Mouse (Mus musculus) embryonic facial prominence, embryonic 11.5 days (tissue): ENCODE results near the gene Magix. TPM values are rescaled to one million over a fixed set of nuclear protein-coding genes. Genes with fewer than 3 reads are reported as not detected.
A peak's percentile ranks its signal among the peaks of the same experiment; 100 is the strongest.

ENCODE experiments used
- ATAC-seq: fragments of 200-750 bp; cut with Nextera tagmentation; replicated peaks from 2 replicates; pipeline ENCODE4 v1.8.0; 2017; ENCODE audit warnings: low read depth; ENCODE audit not compliant: insufficient number of reproducible peaks, low FRiP score, low TSS enrichment
- DNase-seq: peaks from one replicate; pipeline ENCODE4 v3.0.0-alpha.2; 2015; ENCODE audit warnings: low spot score
- H3K27ac ChIP-seq: fragments of 300-500 bp; sonication (generic); replicated peaks from 2 replicates; pipeline ENCODE4 v1.5.1; 2014; ENCODE audit warnings: mild to moderate bottlenecking, low read depth, low read length, control low read depth
- H3K27me3 ChIP-seq: fragments of 300-500 bp; sonication (generic); 2 replicates; pipeline ENCODE4 v1.6.1; 2014; ENCODE audit warnings: mild to moderate bottlenecking, low read length, moderate library complexity, mixed read lengths; ENCODE audit not compliant: control insufficient read depth, insufficient read depth
- H3K36me3 ChIP-seq: fragments of 300-500 bp; sonication (generic); replicated peaks from 2 replicates; pipeline ENCODE4 v1.6.1; 2014; ENCODE audit warnings: low read depth, mild to moderate bottlenecking, low read length, moderate library complexity, mixed read lengths; ENCODE audit not compliant: control insufficient read depth, insufficient read depth
- H3K4me1 ChIP-seq: fragments of 300-500 bp; sonication (generic); 2 replicates; pipeline ENCODE4 v1.6.1; 2014; ENCODE audit warnings: low read length, mixed read lengths; ENCODE audit not compliant: control insufficient read depth, insufficient read depth
- H3K4me2 ChIP-seq: fragments of 300-500 bp; sonication (generic); 2 replicates; pipeline ENCODE4 v1.6.1; 2014; ENCODE audit warnings: low read depth, mild to moderate bottlenecking, control low read depth, low read length, moderate library complexity
- H3K4me3 ChIP-seq: fragments of 300-500 bp; sonication (generic); 2 replicates; pipeline ENCODE4 v1.5.1; 2014; ENCODE audit warnings: low read depth, low read length, control low read depth
- H3K9ac ChIP-seq: fragments of 300-500 bp; sonication (generic); replicated peaks from 2 replicates; pipeline ENCODE4 v1.6.1; 2014; ENCODE audit warnings: mild to moderate bottlenecking, control low read depth, low read length
- H3K9me3 ChIP-seq: fragments of 300-500 bp; sonication (generic); replicated peaks from 2 replicates; pipeline ENCODE4 v1.6.1; 2016; ENCODE audit warnings: mild to moderate bottlenecking, low read length, inconsistent platforms, mixed read lengths; ENCODE audit not compliant: control insufficient read depth
- WGBS: fragments of 180-500 bp; shearing (Covaris S2); extraction: QIAGEN DNeasy Blood & Tissue Kit; methylation state at CpG from one replicate; pipeline ENCODE4 v1.1.7; 2014; 5-methylcytosine and 5-hydroxymethylcytosine counted together
- polyA plus RNA-seq: library from polyadenylated mRNA; unstranded; fragments of >200 nt; fragmentation: Nextera tagmentation; extraction: Ambion mirVana; gene quantifications from 2 replicates; pipeline ENCODE4 v1.2.1, GENCODE M21; 2014

Gene Magix
- polyA plus RNA-seq, 1 experiment from 2014 or later: 0.10 TPM

DNA sequence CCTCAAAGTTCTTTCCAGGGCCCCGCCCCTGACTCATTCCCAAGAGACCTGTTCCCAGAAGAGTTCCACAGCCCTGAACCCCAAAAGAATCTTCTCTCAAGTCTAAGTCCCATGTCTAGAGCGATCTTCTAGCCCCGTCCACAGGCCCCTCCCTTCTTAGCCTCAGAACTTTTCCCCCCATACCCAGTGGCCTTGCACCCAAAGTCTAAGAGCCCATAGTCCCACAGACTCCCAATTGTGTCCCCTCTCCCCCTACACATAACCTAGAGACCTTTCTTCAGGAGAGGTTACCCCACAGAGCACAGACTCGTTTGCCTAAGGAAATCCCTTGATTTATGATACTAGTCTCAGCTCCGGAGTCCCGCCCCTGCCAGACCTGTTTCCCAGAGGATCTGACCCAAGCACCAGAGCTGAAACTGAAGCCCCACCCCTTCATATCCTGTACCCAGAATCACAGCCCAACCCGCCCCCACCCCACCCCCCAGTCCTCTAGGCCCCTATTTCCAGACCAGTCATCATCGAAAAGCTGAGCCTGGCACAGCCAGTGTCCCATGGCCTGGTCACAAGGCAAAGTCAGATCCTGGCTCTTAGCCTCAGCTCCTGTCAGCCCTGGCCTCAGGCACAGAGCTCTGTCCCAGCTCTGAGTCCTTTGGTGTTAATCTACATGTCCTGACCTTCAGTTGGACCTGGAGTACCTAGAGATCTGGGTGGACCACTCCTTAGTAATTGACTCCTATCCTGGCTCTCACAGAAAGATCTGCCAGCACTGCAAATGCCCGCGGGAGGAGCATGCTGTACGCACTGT lies 22.1 kb downstream of the Magix start:
- no peaks in the 10 kb centered on the region for H3K4me1 ChIP-seq
- DNase-seq (no peak), ATAC-seq (peak; percentile 48; the same call in 1 of the 2 replicates)
- no peak overlapping the region for H3K4me3 ChIP-seq
- WGBS: 48% methylated on average over 11 of the region's 11 CpGs
- H3K27me3 ChIP-seq: no peaks in the 10 kb centered on the region
- H3K36me3 ChIP-seq: no peaks in the 10 kb centered on the region
- H3K4me2 ChIP-seq: no peak overlapping the region
- H3K9ac ChIP-seq: no peak overlapping the region
- no peaks in the 10 kb centered on the region for H3K9me3 ChIP-seq
- H3K27ac ChIP-seq: no peak overlapping the region

DNA sequence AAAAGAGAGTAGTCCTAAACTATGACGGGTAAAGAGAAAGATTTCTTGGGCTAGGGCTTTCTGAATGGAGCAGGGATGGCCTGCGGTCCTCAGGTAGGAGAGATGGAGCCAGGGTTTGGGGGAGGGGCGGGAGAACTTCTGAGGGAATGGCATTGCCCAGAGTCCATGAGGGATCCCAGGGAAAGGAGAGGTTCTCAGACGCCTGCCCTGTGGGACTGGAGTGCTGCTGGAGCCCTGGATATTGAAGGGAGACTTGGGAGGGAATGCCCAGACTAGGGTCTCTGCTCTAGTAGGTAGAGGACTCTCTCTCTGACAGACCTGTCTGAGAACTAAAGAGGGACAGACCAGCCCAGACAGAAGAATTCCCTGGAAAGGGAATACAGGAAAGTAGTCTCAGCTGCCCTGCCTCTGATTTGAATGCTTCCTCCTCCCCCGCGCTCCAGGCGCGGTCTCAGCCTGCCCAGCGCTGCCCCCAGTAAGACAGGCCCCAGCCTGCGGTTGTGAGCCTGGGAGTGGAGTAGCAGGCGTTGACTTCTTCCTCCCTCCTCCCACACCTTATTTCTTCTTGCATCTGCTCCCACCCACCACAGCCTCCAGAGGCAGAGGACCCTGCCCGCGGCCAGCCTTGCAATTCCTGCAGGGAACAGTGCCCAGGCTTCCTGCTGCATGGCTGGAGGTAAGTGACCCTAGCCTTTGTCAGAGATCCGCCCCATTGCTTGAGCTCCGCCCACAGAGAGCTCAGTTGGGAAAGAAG lies 22.8 kb downstream of the Magix start:
- Histone ChIP-seq H3K4me3 (no peak overlapping the region), H3K9me3 (no peaks in the 10 kb centered on the region), H3K27me3 (no peaks in the 10 kb centered on the region), H3K4me1 (no peaks in the 10 kb centered on the region), H3K27ac (no peak overlapping the region), H3K36me3 (no peaks in the 10 kb centered on the region), H3K4me2 (peak overlapping the region; percentile 21; the same call in 1 of the 2 replicates), H3K9ac (0 out of 2 replicates have a peak overlapping the region, but pooled peaks have one; percentile 18)
- WGBS: 16% methylated on average over 15 of the region's 15 CpGs
- peak; percentile 45 for DNase-seq
- ATAC-seq: peak; percentile 62

- Histone ChIP-seq H3K4me3 (peak within 1 kb of the TSS; percentile 34), H3K9ac (peak within 1 kb of the TSS; percentile 46), H3K9me3 (no peaks in the 10 kb centered on the region), H3K4me1 (no peaks in the 10 kb centered on the region), H3K4me2 (peak within 1 kb of the TSS; percentile 49), H3K27me3 (no peaks in the 10 kb centered on the region), H3K27ac (no peak within 1 kb of the TSS), H3K36me3 (no peaks in the 10 kb centered on the region)
- DNase-seq (no peak), ATAC-seq (peak; percentile 74; the same call in 1 of the 2 replicates)
- WGBS: 28% methylated on average over 26 of the region's 26 CpGs
These were observed 23.8 kb downstream of the Magix start, which contains the start of gene Prickle3 for GRCm38 (mm10) chrX:7657221-7657639. Gene Prickle3, plus strand, starts transcription at chrX:7657260.

GRCm38 (mm10) chrX:7648671-7649304 lies 32.3 kb downstream of the Magix start:
- H3K4me3 ChIP-seq: peak overlapping the region; percentile 40
- WGBS: 20% methylated on average over 25 of the region's 25 CpGs
- H3K4me2 ChIP-seq: peak overlapping the region; percentile 55
- DNase-seq (peak; percentile 88), ATAC-seq (peak; percentile 98)
- H3K27ac ChIP-seq: 0 out of 2 replicates have a peak overlapping the region, but pooled peaks have one; percentile 24
- H3K9me3 ChIP-seq: no peaks in the 10 kb centered on the region
- no peaks in the 10 kb centered on the region for H3K36me3 ChIP-seq
- peak overlapping the region; percentile 66 for H3K9ac ChIP-seq
- H3K4me1 ChIP-seq: no peaks in the 10 kb centered on the region
- H3K27me3 ChIP-seq: no peaks in the 10 kb centered on the region

DNA sequence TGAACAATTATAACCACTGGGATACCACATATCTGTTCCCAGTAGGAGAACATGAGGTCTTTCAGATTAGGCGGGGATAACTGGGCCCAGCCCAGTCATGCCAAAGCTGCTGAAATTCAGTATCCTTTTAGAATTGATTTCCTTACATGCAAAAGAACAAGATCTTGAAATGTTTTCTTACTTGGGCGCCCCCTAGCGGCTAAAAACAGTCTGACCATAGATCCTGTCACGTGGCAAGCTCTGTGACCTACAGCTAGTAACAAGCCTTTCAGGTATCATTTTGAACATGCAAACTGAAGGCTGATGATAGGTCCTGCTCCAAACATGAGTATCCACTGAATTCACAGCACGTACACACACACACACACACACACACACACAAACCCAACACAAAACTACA lies 35.7 kb downstream of the Magix start:
- ATAC-seq (no peak), DNase-seq (peak; percentile 82)
- no peak overlapping the region for H3K4me3 ChIP-seq
- no peaks in the 10 kb centered on the region for H3K4me1 ChIP-seq
- no peak overlapping the region for H3K4me2 ChIP-seq
- no peak overlapping the region for H3K9ac ChIP-seq
- no peak overlapping the region for H3K27ac ChIP-seq
- WGBS: 16% methylated on average over 5 of the region's 5 CpGs
- no peaks in the 10 kb centered on the region for H3K36me3 ChIP-seq
- H3K9me3 ChIP-seq: no peaks in the 10 kb centered on the region
- H3K27me3 ChIP-seq: no peaks in the 10 kb centered on the region

- Histone ChIP-seq H3K4me3 (no peak overlapping the region), H3K36me3 (no peaks in the 10 kb centered on the region), H3K9ac (no peak overlapping the region), H3K9me3 (no peaks in the 10 kb centered on the region), H3K4me1 (no peaks in the 10 kb centered on the region), H3K27ac (no peak overlapping the region), H3K4me2 (no peak overlapping the region), H3K27me3 (0 out of 2 replicates have a peak, but pooled peaks cover 2% of the 10 kb centered on the region)
- DNase-seq: no peak
- no peak for ATAC-seq
- 36% methylated on average over 11 of the region's 12 CpGs for WGBS
These were observed 40.3 kb downstream of the Magix start for GRCm38 (mm10) chrX:7640785-7641184.

DNA sequence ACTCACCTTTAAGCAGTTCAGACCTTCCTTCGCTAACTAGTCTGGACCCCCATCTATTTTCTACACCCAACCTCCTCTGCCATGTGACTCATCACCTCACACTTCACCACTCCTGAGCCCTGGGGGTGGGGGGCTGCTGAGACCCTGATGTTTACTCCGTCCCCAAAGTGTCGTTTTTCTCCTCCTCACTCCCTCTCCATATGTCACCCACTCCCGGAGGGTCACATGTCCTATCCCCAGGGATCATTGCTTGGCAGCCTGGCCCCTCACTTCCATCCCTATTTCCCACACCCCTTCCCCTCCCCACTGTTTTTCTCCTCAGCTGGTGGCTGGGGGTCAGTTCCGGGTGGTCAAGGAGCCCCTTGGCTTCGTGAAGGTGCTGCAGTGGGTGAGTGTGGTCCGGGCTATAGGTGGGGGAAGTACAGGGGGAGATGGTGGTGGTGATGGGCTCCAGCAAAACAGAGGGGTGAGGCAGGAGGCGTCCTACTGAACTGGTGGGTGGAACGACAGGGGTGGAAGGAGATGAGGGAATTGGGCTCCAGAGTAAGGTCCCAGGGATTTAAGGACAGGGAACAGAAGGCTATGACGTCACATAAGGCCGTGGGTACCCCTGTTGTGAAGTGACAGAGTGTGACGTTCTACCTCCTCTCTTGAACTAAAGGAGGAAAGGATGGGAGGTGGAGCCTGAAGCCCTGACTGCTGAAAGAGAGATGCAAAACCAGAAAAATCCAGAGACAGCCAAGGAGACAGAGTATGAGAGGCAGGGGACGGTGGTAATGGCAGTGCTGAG lies 41.3 kb downstream of the Magix start:
- WGBS: 23% methylated on average over 13 of the region's 13 CpGs

More for the DNA sequence above, 41.3 kb downstream of the Magix start:
- ATAC-seq: no peak
- no peaks in the 10 kb centered on the region for H3K4me1 ChIP-seq
- H3K27me3 ChIP-seq: 0 out of 2 replicates have a peak, but pooled peaks cover 2% of the 10 kb centered on the region
- H3K27ac ChIP-seq: no peak overlapping the region
- H3K4me3 ChIP-seq: no peak overlapping the region
- H3K36me3 ChIP-seq: no peaks in the 10 kb centered on the region
- H3K4me2 ChIP-seq: no peak overlapping the region
- no peak overlapping the region for H3K9ac ChIP-seq
- DNase-seq: no peak
- H3K9me3 ChIP-seq: no peaks in the 10 kb centered on the region
